Mouse (Mus musculus): ENCODE measurements around the gene Trf. TPM values are rescaled to one million over a fixed set of nuclear protein-coding genes. Genes with fewer than 3 reads are reported as not detected.
"Not testable (repeated sequence)": the region's sequence is repeated elsewhere in the genome, so short reads cannot be mapped to it uniquely, and the experiment has no call there.

Gene Trf
- polyA plus RNA-seq, 1 experiment: 56.8 TPM

- Histone ChIP-seq H3K27me3 (replicated peaks) (peaks cover 66% of the 10 kb centered on the region), H3K36me3 (replicated peaks; ENCODE audit: low read length) (no peaks in the 10 kb centered on the region), H3K4me1 (peaks cover 6% of the 10 kb centered on the region; the same call in 1 of the 2 replicates), H3K9me3 (no peaks in the 10 kb centered on the region), H3K4me3 (replicated peaks) (no peak overlapping the region)
- TF ChIP-seq FLI1 (IDR thresholded peaks at IDR 0.05; ENCODE audit: low read length) (no peak), GATA1 (IDR thresholded peaks at IDR 0.05; ENCODE audit: borderline replicate concordance, low read length) (no peak)
These were observed 55.3 kb downstream of the Trf start for GRCm38 (mm10) chr9:103174771-103175519.

GRCm38 (mm10) chr9:103168771-103169170, 61.5 kb downstream of the Trf start:
- no peak overlapping the region for H3K4me3 ChIP-seq (replicated peaks)
- H3K9me3 ChIP-seq: no peaks in the 10 kb centered on the region
- H3K4me1 ChIP-seq: no peaks in the 10 kb centered on the region
- TF ChIP-seq FLI1 (IDR thresholded peaks at IDR 0.05; ENCODE audit: low read length): no peak
- TF ChIP-seq GATA1 (IDR thresholded peaks at IDR 0.05; ENCODE audit: borderline replicate concordance, low read length): no peak
- no peaks in the 10 kb centered on the region for H3K36me3 ChIP-seq (replicated peaks; ENCODE audit: low read length)
- peaks cover 61% of the 10 kb centered on the region for H3K27me3 ChIP-seq (replicated peaks)

- Histone ChIP-seq H3K4me1 (no peaks in the 10 kb centered on the region), H3K9me3 (no peaks in the 10 kb centered on the region), H3K27me3 (replicated peaks) (peaks cover 60% of the 10 kb centered on the region), H3K4me3 (replicated peaks) (no peak overlapping the region), H3K36me3 (replicated peaks; ENCODE audit: low read length) (no peaks in the 10 kb centered on the region)
- TF ChIP-seq GATA1 (IDR thresholded peaks at IDR 0.05; ENCODE audit: borderline replicate concordance, low read length) (no peak), FLI1 (IDR thresholded peaks at IDR 0.05; ENCODE audit: low read length) (no peak)
These were observed 62.2 kb downstream of the Trf start for GRCm38 (mm10) chr9:103168046-103168445.

- Histone ChIP-seq H3K4me1 (no peaks in the 10 kb centered on the region), H3K4me3 (replicated peaks) (no peak overlapping the region), H3K36me3 (replicated peaks; ENCODE audit: low read length) (no peaks in the 10 kb centered on the region), H3K9me3 (no peaks in the 10 kb centered on the region), H3K27me3 (replicated peaks) (peaks cover 46% of the 10 kb centered on the region)
- TF ChIP-seq FLI1 (IDR thresholded peaks at IDR 0.05; ENCODE audit: low read length): no peak
- TF ChIP-seq GATA1 (IDR thresholded peaks at IDR 0.05; ENCODE audit: borderline replicate concordance, low read length): no peak
These were observed 66.4 kb downstream of the Trf start for GRCm38 (mm10) chr9:103163806-103164205.

- not testable (repeated sequence) for H3K27me3 ChIP-seq (replicated peaks); H3K36me3 ChIP-seq (replicated peaks; ENCODE audit: low read length); H3K9me3 ChIP-seq; H3K4me1 ChIP-seq; H3K4me3 ChIP-seq (replicated peaks)
These were observed 75.1 kb downstream of the Trf start for GRCm38 (mm10) chr9:103155158-103155557.

GRCm38 (mm10) chr9:103154568-103154967, 75.7 kb downstream of the Trf start:
- H3K27me3 ChIP-seq (replicated peaks): peaks cover 6% of the 10 kb centered on the region
- H3K36me3 ChIP-seq (replicated peaks; ENCODE audit: low read length): no peaks in the 10 kb centered on the region
- no peaks in the 10 kb centered on the region for H3K9me3 ChIP-seq
- no peak overlapping the region for H3K4me3 ChIP-seq (replicated peaks)
- H3K4me1 ChIP-seq: no peaks in the 10 kb centered on the region; the same call in 1 of the 2 replicates
- TF ChIP-seq GATA1 (IDR thresholded peaks at IDR 0.05; ENCODE audit: borderline replicate concordance, low read length) (no peak), FLI1 (IDR thresholded peaks at IDR 0.05; ENCODE audit: low read length) (no peak)

Other genes with a start within 250 kb of the Trf start
- not detected in 2 replicates for gene Slco2a1, start 241.7 kb downstream of the Trf start, polyA plus RNA-seq (2012; ENCODE audit: insufficient read depth, low replicate concordance)
- not detected in 2 replicates for gene Rab6b, start 118.7 kb downstream of the Trf start, polyA plus RNA-seq (2012; ENCODE audit: insufficient read depth, low replicate concordance)
- 22.2 and 55.1 TPM in 2 replicates for gene Srprb, start 28.3 kb downstream of the Trf start, polyA plus RNA-seq (2012; ENCODE audit: insufficient read depth, low replicate concordance)
- not detected in 2 replicates for gene Gm20425, start 137 bp downstream of the Trf start, polyA plus RNA-seq (2012; ENCODE audit: insufficient read depth, low replicate concordance)
- gene 1300017J02Rik, start 74.6 kb upstream of the Trf start, polyA plus RNA-seq (2012; ENCODE audit: insufficient read depth, low replicate concordance): not detected in 2 replicates
- 8.6 and 13.7 TPM in 2 replicates for gene Topbp1, start 74.8 kb upstream of the Trf start, polyA plus RNA-seq (2012; ENCODE audit: insufficient read depth, low replicate concordance)
- 71.9 and 112 TPM in 2 replicates for gene Cdv3, start 135.4 kb upstream of the Trf start, polyA plus RNA-seq (2012; ENCODE audit: insufficient read depth, low replicate concordance)
- gene Bfsp2, start 250.0 kb upstream of the Trf start, polyA plus RNA-seq (2012; ENCODE audit: insufficient read depth, low replicate concordance): 0.95 TPM in 1 of 2 replicates, not detected in the other